Mouse (Mus musculus) thymus, postnatal 14 days (tissue): ENCODE results near the gene Recql5.
"Not testable (repeated sequence)": the region's sequence is repeated elsewhere in the genome, so short reads cannot be mapped to it uniquely, and the experiment has no call there.

Experiments used
- DNase-seq: peaks from one replicate; pipeline ENCODE4 v3.0.0; 2021

Recql5 gene

GRCm38 (mm10) chr11:115857146-115857545 is 76.1 kb downstream of the Recql5 start:
- not testable (repeated sequence) for DNase-seq

- no peak for DNase-seq
Observed at GRCm38 (mm10) chr11:115854674-115855073, 78.6 kb downstream of the Recql5 start.

GRCm38 (mm10) chr11:115845819-115846218 is 87.5 kb downstream of the Recql5 start:
- DNase-seq: no peak

GRCm38 (mm10) chr11:115844240-115844639 is 89.0 kb downstream of the Recql5 start:
- no peak for DNase-seq

- no peak for DNase-seq
Observed at GRCm38 (mm10) chr11:115843891-115844239, 89.4 kb downstream of the Recql5 start.

- no peak for DNase-seq
Observed at GRCm38 (mm10) chr11:115843141-115843890, 90.0 kb downstream of the Recql5 start.
